Mouse (Mus musculus) ES-E14 (cell line): ENCODE results near the gene Plekhg2.

Source experiments
- HCFC1 ChIP-seq: IDR thresholded peaks from 2 replicates; pipeline ENCODE4 v1.6.1; 2012; ENCODE audit warnings: low read length, inconsistent platforms, borderline replicate concordance; ENCODE audit not compliant: insufficient read depth
- MAFK ChIP-seq: IDR thresholded peaks from 2 replicates; pipeline ENCODE4 v1.6.1; 2014; ENCODE audit warnings: mild to moderate bottlenecking, low read depth, low read length, inconsistent platforms; ENCODE audit not compliant: insufficient read depth
- ZC3H11A ChIP-seq: IDR thresholded peaks from 2 replicates; pipeline ENCODE4 v1.6.1; 2012; ENCODE audit warnings: low read depth, mild to moderate bottlenecking, inconsistent platforms, low read length, borderline replicate concordance

DNA sequence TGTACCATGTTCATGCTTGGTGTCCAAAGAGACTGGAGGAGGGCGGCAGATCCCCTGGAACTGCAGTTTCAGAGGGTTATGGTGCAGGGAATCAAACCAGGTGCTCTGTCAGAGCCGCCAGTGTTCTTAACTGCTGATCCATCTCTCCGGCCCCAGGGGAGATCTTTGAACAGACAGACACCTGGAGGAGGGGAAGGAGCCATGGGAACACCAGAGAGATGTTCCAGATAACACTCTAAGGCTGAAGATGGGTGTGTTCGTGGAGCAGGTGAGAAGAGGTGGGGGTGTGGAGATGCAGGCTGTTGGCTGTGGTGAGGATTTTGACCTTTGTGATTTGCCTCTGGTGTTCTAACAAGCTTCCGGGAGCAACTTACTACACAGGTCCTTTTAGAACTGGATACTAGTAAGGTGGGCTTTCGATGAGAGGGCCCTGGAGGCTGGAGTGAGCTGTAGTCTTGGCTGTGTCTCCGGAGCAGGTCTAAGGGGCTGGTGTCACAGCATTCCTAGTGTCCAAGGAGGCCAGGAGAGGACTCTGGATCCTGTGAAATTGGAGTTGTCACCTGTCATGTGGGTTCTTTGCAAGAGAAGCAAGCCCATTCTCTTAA is 1.6 kb upstream of the Plekhg2 start:
- TF ChIP-seq HCFC1 (no peak), MAFK (no peak), ZC3H11A (no peak)
